Mouse (Mus musculus): ENCODE data around the gene Sclt1. TPM values are rescaled to one million over a fixed set of nuclear protein-coding genes. Genes with fewer than 3 reads are reported as not detected.

The Sclt1 gene
- 7.4 and 13.7 TPM in 2 replicates for polyA plus RNA-seq (2012)

- TF ChIP-seq GATA1 (IDR thresholded peaks at IDR 0.05; ENCODE audit: low read length), result no peak
These were observed at the start of gene Sclt1, which contains the start of gene D3Ertd751e for GRCm38 (mm10) chr3:41742278-41742934. TSS of gene Sclt1 (minus strand) at chr3:41742514. TSS of gene D3Ertd751e (plus strand) at chr3:41742611.

GRCm38 (mm10) chr3:41762091-41762490 is 19.8 kb upstream of the Sclt1 start:
- no peak for TF ChIP-seq GATA1 (IDR thresholded peaks at IDR 0.05; ENCODE audit: low read length)

GRCm38 (mm10) chr3:41754556-41754955 is 12.2 kb upstream of the Sclt1 start:
- no peak for TF ChIP-seq GATA1 (IDR thresholded peaks at IDR 0.05; ENCODE audit: low read length)

- no peak for TF ChIP-seq GATA1 (IDR thresholded peaks at IDR 0.05; ENCODE audit: low read length)
These were observed 1.1 kb upstream of the Sclt1 start for GRCm38 (mm10) chr3:41743436-41743835.

GRCm38 (mm10) chr3:41741601-41742277 is 575 bp downstream of the Sclt1 start:
- no peak for TF ChIP-seq GATA1 (IDR thresholded peaks at IDR 0.05; ENCODE audit: low read length)

- TF ChIP-seq GATA1 (IDR thresholded peaks at IDR 0.05; ENCODE audit: low read length), result no peak
These were observed 46.6 kb downstream of the Sclt1 start for GRCm38 (mm10) chr3:41695681-41696080.

- TF ChIP-seq GATA1 (IDR thresholded peaks at IDR 0.05; ENCODE audit: low read length), result no peak
These were observed 49.7 kb downstream of the Sclt1 start for GRCm38 (mm10) chr3:41692440-41693142.

- TF ChIP-seq GATA1 (IDR thresholded peaks at IDR 0.05; ENCODE audit: low read length), result no peak
These were observed 55.9 kb downstream of the Sclt1 start for GRCm38 (mm10) chr3:41686396-41686795.

GRCm38 (mm10) chr3:41682084-41682483 is 60.2 kb downstream of the Sclt1 start:
- TF ChIP-seq GATA1 (IDR thresholded peaks at IDR 0.05; ENCODE audit: low read length), result no peak

- no peak for TF ChIP-seq GATA1 (IDR thresholded peaks at IDR 0.05; ENCODE audit: low read length)
These were observed 65.7 kb downstream of the Sclt1 start for GRCm38 (mm10) chr3:41676648-41677047.

GRCm38 (mm10) chr3:41674778-41675177 is 67.5 kb downstream of the Sclt1 start:
- TF ChIP-seq GATA1 (IDR thresholded peaks at IDR 0.05; ENCODE audit: low read length), result no peak

GRCm38 (mm10) chr3:41655642-41656041 is 86.7 kb downstream of the Sclt1 start:
- no peak for TF ChIP-seq GATA1 (IDR thresholded peaks at IDR 0.05; ENCODE audit: low read length)

- no peak for TF ChIP-seq GATA1 (IDR thresholded peaks at IDR 0.05; ENCODE audit: low read length)
These were observed 121.3 kb downstream of the Sclt1 start for GRCm38 (mm10) chr3:41620971-41621370.

GRCm38 (mm10) chr3:41618488-41618887 is 123.8 kb downstream of the Sclt1 start:
- no peak for TF ChIP-seq GATA1 (IDR thresholded peaks at IDR 0.05; ENCODE audit: low read length)

- no peak for TF ChIP-seq GATA1 (IDR thresholded peaks at IDR 0.05; ENCODE audit: low read length)
These were observed 124.3 kb downstream of the Sclt1 start for GRCm38 (mm10) chr3:41618036-41618435.

GRCm38 (mm10) chr3:41614230-41614985 is 127.9 kb downstream of the Sclt1 start:
- no peak for TF ChIP-seq GATA1 (IDR thresholded peaks at IDR 0.05; ENCODE audit: low read length)
